Mouse (Mus musculus): ENCODE data around the gene Nusap1. TPM values are rescaled to one million over a fixed set of nuclear protein-coding genes. Genes with fewer than 3 reads are reported as not detected.

Gene Nusap1
- polyA plus RNA-seq, 2 experiments, result 37.8 to 51.9 TPM

DNA sequence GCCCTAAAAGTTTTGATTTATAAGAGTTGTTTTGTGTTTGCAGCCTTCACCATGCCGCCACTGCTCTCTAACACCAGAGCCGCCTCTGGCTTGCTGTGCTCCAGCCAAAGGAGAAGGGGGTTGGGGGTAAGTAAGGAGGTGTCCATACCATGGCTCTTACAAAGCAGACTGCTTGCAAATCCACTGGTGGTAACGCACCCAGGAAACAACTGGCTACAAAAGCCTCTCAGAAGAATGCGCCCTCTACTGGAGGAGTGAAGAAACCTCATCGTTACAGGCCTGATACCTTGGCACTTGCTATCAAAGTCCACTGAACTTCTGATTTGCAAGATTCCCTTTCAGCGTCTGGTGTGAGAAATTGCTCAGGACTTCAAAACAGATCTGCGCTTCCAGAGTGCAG lies 50.9 kb downstream of the Nusap1 start:
- H3K9me3 ChIP-seq (ENCODE audit: control insufficient read depth, low read length), result no peaks in the 10 kb centered on the region
- H3K4me1 ChIP-seq (ENCODE audit: control insufficient read depth, insufficient read depth, low read length), result 0 out of 2 replicates have a peak, but pooled peaks cover under 1% of the 10 kb centered on the region
- TF ChIP-seq POLR2A (IDR thresholded peaks at IDR 0.05; ENCODE audit: borderline replicate concordance, extremely low read depth, insufficient read depth, insufficient read length), result no peak
- no peak overlapping the region for H3K4me2 ChIP-seq (replicated peaks; ENCODE audit: low read depth, low read length, severe bottlenecking)
- H3K4me3 ChIP-seq (replicated peaks; ENCODE audit: low read length), result no peak overlapping the region
- H3K9ac ChIP-seq (ENCODE audit: low read depth, low read length, severe bottlenecking), result no peak overlapping the region
- no peak overlapping the region for H3K27ac ChIP-seq (replicated peaks; ENCODE audit: low read depth, low read length)
- 20% methylated on average over 7 of the region's 7 CpGs for WGBS
- no peaks in the 10 kb centered on the region for H3K27me3 ChIP-seq (ENCODE audit: control insufficient read depth, insufficient read depth, low read length)
- H3K36me3 ChIP-seq (ENCODE audit: control insufficient read depth, insufficient read depth, low read length), result no peaks in the 10 kb centered on the region
- DNase-seq (ENCODE audit: low spot score) (peak; percentile 27), ATAC-seq (ENCODE audit: low FRiP score, low read depth) (no peak)

DNA sequence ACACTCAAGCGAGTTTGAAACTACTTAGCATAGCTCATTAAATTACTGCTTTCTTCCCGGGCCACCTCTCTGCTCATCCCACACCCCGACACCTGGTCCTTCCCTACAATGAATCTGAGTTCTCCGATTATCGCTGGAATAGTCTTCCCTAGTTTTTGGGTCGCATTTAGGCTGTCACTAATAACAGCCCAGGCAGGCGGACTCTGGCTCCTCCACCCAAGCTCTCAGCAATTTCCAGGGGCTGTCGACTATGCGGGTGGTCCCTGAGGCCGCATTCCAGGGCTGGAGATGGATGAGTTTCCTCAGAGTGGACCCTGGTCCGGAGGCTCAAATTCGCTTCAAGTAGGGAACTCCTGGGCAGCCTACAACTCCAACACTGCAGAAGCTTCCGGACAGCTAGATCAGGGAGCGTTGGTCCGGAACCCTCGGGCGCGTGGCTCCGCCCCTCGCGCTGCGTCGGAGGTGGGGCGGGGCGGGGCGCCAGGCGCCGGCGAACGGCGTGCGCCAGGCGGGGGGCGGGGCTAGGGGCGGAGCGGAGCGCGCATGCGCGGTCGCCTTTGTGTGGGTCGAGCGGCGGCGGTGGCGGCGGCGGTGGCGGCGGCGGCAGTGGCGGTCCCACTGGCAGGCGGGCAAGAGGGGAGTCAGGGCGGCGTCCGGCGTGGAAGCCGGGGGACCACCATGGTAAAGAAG lies 56.6 kb downstream of the Nusap1 start, which contains the start of gene Rtf1:
Gene Rtf1, plus strand, starts transcription at position 544 of the 690 bp plus-strand sequence.
- Histone ChIP-seq H3K27ac (replicated peaks; ENCODE audit: low read depth, low read length) (peak within 1 kb of the TSS; percentile 77), H3K4me1 (ENCODE audit: control insufficient read depth, insufficient read depth, low read length) (peaks cover 12% of the 10 kb centered on the region), H3K27me3 (ENCODE audit: control insufficient read depth, insufficient read depth, low read length) (no peaks in the 10 kb centered on the region), H3K4me2 (replicated peaks; ENCODE audit: low read depth, low read length, severe bottlenecking) (peak within 1 kb of the TSS; percentile 63), H3K9me3 (ENCODE audit: control insufficient read depth, low read length) (no peaks in the 10 kb centered on the region), H3K36me3 (ENCODE audit: control insufficient read depth, insufficient read depth, low read length) (peaks cover 2% of the 10 kb centered on the region; the same call in 1 of the 2 replicates), H3K9ac (ENCODE audit: low read depth, low read length, severe bottlenecking) (peak within 1 kb of the TSS; percentile 93), H3K4me3 (replicated peaks; ENCODE audit: low read length) (peak within 1 kb of the TSS; percentile 94)
- WGBS, result under 1% methylated on average over 26 of the region's 58 CpGs
- peak; percentile 53; the same call in 1 of the 2 replicates for TF ChIP-seq POLR2A (IDR thresholded peaks at IDR 0.05; ENCODE audit: borderline replicate concordance, extremely low read depth, insufficient read depth, insufficient read length)
- DNase-seq (ENCODE audit: low spot score), result peak; percentile 89
- peak; percentile 95 for ATAC-seq (ENCODE audit: low FRiP score, low read depth)

DNA sequence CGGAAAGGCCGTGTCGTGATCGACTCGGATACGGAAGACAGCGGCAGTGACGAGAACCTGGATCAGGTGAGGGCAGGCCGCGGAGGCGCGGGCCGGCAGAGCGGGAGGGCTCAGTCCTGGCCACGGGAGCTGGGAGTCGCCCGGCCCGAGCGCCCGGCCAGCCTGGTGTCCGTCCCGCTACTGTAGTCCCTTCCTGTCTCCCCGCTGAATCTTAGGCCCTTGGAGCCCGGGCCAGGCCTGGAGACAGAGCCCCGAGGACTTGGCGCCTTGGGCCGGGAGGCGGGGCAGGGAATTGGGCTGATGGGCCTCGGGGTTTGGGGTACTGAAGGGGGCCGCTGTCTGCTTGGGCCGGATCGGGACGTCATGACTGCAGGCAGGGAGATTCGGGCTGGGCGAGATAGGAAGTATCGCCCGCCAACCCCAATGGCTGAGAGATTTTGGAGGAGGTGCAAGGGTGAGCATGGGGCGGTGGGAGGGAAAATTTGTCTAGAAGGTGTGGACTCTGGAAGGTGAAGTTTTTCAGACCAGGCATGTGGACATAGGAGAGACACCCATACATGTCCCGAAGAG lies 57.2 kb downstream of the Nusap1 start:
- Histone ChIP-seq H3K27ac (replicated peaks; ENCODE audit: low read depth, low read length) (peak overlapping the region; percentile 77), H3K4me3 (replicated peaks; ENCODE audit: low read length) (peak overlapping the region; percentile 94), H3K9me3 (ENCODE audit: control insufficient read depth, low read length) (no peaks in the 10 kb centered on the region), H3K9ac (ENCODE audit: low read depth, low read length, severe bottlenecking) (peak overlapping the region; percentile 93), H3K36me3 (ENCODE audit: control insufficient read depth, insufficient read depth, low read length) (peaks cover 5% of the 10 kb centered on the region), H3K4me1 (ENCODE audit: control insufficient read depth, insufficient read depth, low read length) (peaks cover 12% of the 10 kb centered on the region), H3K27me3 (ENCODE audit: control insufficient read depth, insufficient read depth, low read length) (no peaks in the 10 kb centered on the region), H3K4me2 (replicated peaks; ENCODE audit: low read depth, low read length, severe bottlenecking) (peak overlapping the region; percentile 63)
- peak; percentile 13 for DNase-seq (ENCODE audit: low spot score)
- WGBS, result under 1% methylated on average over 30 of the region's 39 CpGs
- peak; percentile 83 for ATAC-seq (ENCODE audit: low FRiP score, low read depth)
- TF ChIP-seq POLR2A (IDR thresholded peaks at IDR 0.05; ENCODE audit: borderline replicate concordance, extremely low read depth, insufficient read depth, insufficient read length), result 0 out of 2 replicates have a peak, but pooled peaks have one; percentile 33

DNA sequence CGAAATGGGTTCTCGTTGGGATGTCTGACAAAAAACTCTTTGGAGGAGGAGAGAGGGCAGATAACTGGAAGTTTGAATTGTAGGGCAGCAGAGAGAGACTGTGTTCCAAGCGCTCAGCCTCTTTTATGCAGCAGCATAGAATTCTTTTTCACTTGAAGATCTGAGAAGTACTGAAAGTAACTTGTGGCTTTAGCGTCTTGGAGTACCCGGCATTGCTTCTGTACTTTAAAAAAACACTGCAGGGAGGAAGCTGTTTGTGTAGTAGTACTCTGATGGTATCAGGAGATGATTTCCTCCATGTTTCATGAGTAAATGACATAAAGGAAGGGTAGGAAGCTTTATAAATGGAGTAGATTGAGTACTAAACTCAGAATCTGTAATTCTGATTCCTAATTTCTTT lies 57.7 kb downstream of the Nusap1 start:
- H3K4me1 ChIP-seq (ENCODE audit: control insufficient read depth, insufficient read depth, low read length), result peaks cover 12% of the 10 kb centered on the region
- ATAC-seq (ENCODE audit: low FRiP score, low read depth), result no peak
- H3K9ac ChIP-seq (ENCODE audit: low read depth, low read length, severe bottlenecking), result peak overlapping the region; percentile 93
- no peaks in the 10 kb centered on the region for H3K9me3 ChIP-seq (ENCODE audit: control insufficient read depth, low read length)
- H3K4me3 ChIP-seq (replicated peaks; ENCODE audit: low read length), result peak overlapping the region; percentile 94
- no peak for TF ChIP-seq POLR2A (IDR thresholded peaks at IDR 0.05; ENCODE audit: borderline replicate concordance, extremely low read depth, insufficient read depth, insufficient read length)
- H3K27me3 ChIP-seq (ENCODE audit: control insufficient read depth, insufficient read depth, low read length), result no peaks in the 10 kb centered on the region
- no peak for DNase-seq (ENCODE audit: low spot score)
- no peak overlapping the region for H3K27ac ChIP-seq (replicated peaks; ENCODE audit: low read depth, low read length)
- H3K4me2 ChIP-seq (replicated peaks; ENCODE audit: low read depth, low read length, severe bottlenecking), result peak overlapping the region; percentile 63
- 6% methylated on average over 5 of the region's 5 CpGs for WGBS
- peaks cover 5% of the 10 kb centered on the region for H3K36me3 ChIP-seq (ENCODE audit: control insufficient read depth, insufficient read depth, low read length)

DNA sequence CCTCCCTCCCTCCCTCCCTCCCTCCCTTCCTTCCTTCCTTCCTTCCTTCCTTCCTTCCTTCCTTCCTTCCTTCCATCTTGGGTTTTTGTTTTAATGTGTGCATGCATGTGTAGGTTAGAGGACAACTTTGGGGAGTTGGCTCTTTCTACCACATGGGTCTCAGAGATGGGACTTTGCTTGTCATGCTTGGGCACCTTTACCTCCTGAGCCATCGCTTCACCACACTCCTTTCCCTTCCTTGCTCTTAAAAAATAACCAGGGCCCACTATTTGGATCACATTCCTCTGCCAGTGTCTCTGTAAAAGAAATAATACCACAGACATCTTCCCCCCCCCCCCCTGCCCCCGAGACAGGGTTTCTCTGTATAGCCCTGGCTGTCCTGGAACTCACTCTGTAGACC lies 65.6 kb downstream of the Nusap1 start:
- Histone ChIP-seq H3K36me3 (ENCODE audit: control insufficient read depth, insufficient read depth, low read length) (peaks cover 17% of the 10 kb centered on the region), H3K9me3 (ENCODE audit: control insufficient read depth, low read length) (no peaks in the 10 kb centered on the region), H3K4me3 (replicated peaks; ENCODE audit: low read length) (no peak overlapping the region), H3K9ac (ENCODE audit: low read depth, low read length, severe bottlenecking) (no peak overlapping the region), H3K4me2 (replicated peaks; ENCODE audit: low read depth, low read length, severe bottlenecking) (no peak overlapping the region), H3K27ac (replicated peaks; ENCODE audit: low read depth, low read length) (no peak overlapping the region), H3K27me3 (ENCODE audit: control insufficient read depth, insufficient read depth, low read length) (no peaks in the 10 kb centered on the region), H3K4me1 (ENCODE audit: control insufficient read depth, insufficient read depth, low read length) (no peaks in the 10 kb centered on the region)
- no peak for ATAC-seq (ENCODE audit: low FRiP score, low read depth)
- 81% methylated on average over 2 of the region's 2 CpGs for WGBS
- DNase-seq (ENCODE audit: low spot score), result no peak
- no peak for TF ChIP-seq POLR2A (IDR thresholded peaks at IDR 0.05; ENCODE audit: borderline replicate concordance, extremely low read depth, insufficient read depth, insufficient read length)

Measured in limb, embryonic 14.5 days (tissue).